Mouse (Mus musculus) frontal cortex, postnatal 14 days (tissue): ENCODE results near the gene Gm5152.
"Not testable (repeated sequence)": the region's sequence is repeated elsewhere in the genome, so short reads cannot be mapped to it uniquely, and the experiment has no call there.

Experiments
- DNase-seq, 2 experiments: peaks; one replicate each; pipeline ENCODE4 v3.0.0; 2022; ENCODE audit warnings: low spot score in 2 of 2

Gm5152 gene

GRCm38 (mm10) chr5:10246426-10246825 is at the start of gene Gm5152:
TSS of gene Gm5152 (minus strand) at chr5:10246526.
- DNase-seq, result not testable (repeated sequence)

GRCm38 (mm10) chr5:10254768-10255167 is 8.4 kb upstream of the Gm5152 start:
- DNase-seq, result not testable (repeated sequence)

- DNase-seq, result not testable (repeated sequence)
Measured at GRCm38 (mm10) chr5:10245770-10246169, 556 bp downstream of the Gm5152 start.

GRCm38 (mm10) chr5:10240436-10240835 is 5.9 kb downstream of the Gm5152 start:
- DNase-seq, result not testable (repeated sequence)

- DNase-seq, result no peak
Measured at GRCm38 (mm10) chr5:10220317-10220716, 26.0 kb downstream of the Gm5152 start.

GRCm38 (mm10) chr5:10203067-10203466 is 43.3 kb downstream of the Gm5152 start:
- no peak for DNase-seq

GRCm38 (mm10) chr5:10196880-10197279 is 49.4 kb downstream of the Gm5152 start:
- DNase-seq, result no peak
